Mouse (Mus musculus): ENCODE measurements at regions not wholly inside any gene's neighbourhood (a gene's known extent, or its start where the extent isn't known, plus 50 kb on each side); places are given as distances from the start of the nearest gene placed in this dataset.

- H3K27me3 ChIP-seq (ENCODE audit: control insufficient read depth, insufficient read depth, low read length): no peaks in the 10 kb centered on the region
- 85% methylated on average over 3 of the region's 3 CpGs for WGBS
- no peaks in the 10 kb centered on the region for H3K9me3 ChIP-seq (ENCODE audit: control insufficient read depth, low read length)
- 0 out of 2 replicates have a peak, but pooled peaks cover 2% of the 10 kb centered on the region for H3K4me1 ChIP-seq (ENCODE audit: control insufficient read depth, insufficient read depth, low read length)
- no peak overlapping the region for H3K4me2 ChIP-seq (ENCODE audit: low read depth, low read length)
- no peak overlapping the region for H3K4me3 ChIP-seq (ENCODE audit: low read depth, low read length)
- no peak overlapping the region for H3K27ac ChIP-seq (ENCODE audit: low read depth, low read length)
- H3K36me3 ChIP-seq (ENCODE audit: control insufficient read depth, insufficient read depth, low read length): no peaks in the 10 kb centered on the region
- no peak for ATAC-seq (ENCODE audit: low read depth)
- H3K9ac ChIP-seq (replicated peaks; ENCODE audit: low read depth, low read length): no peak overlapping the region
Observed at GRCm38 (mm10) chr5:133940841-133941240, 158.7 kb upstream of the Castor2 start.

GRCm38 (mm10) chr5:133940030-133940429 is 159.5 kb upstream of the Castor2 start:
- Histone ChIP-seq H3K27me3 (ENCODE audit: control insufficient read depth, insufficient read depth, low read length) (no peaks in the 10 kb centered on the region), H3K4me2 (ENCODE audit: low read depth, low read length) (no peak overlapping the region), H3K27ac (ENCODE audit: low read depth, low read length) (no peak overlapping the region), H3K9ac (replicated peaks; ENCODE audit: low read depth, low read length) (no peak overlapping the region), H3K9me3 (ENCODE audit: control insufficient read depth, low read length) (no peaks in the 10 kb centered on the region), H3K4me1 (ENCODE audit: control insufficient read depth, insufficient read depth, low read length) (0 out of 2 replicates have a peak, but pooled peaks cover 2% of the 10 kb centered on the region), H3K4me3 (ENCODE audit: low read depth, low read length) (no peak overlapping the region), H3K36me3 (ENCODE audit: control insufficient read depth, insufficient read depth, low read length) (no peaks in the 10 kb centered on the region)
- no peak for ATAC-seq (ENCODE audit: low read depth)
- 50% methylated on average over 2 of the region's 2 CpGs for WGBS

GRCm38 (mm10) chr5:133937967-133938918 is 161.3 kb upstream of the Castor2 start:
- Histone ChIP-seq H3K9ac (replicated peaks; ENCODE audit: low read depth, low read length) (no peak overlapping the region), H3K4me3 (ENCODE audit: low read depth, low read length) (no peak overlapping the region), H3K4me2 (ENCODE audit: low read depth, low read length) (no peak overlapping the region), H3K9me3 (ENCODE audit: control insufficient read depth, low read length) (no peaks in the 10 kb centered on the region), H3K27me3 (ENCODE audit: control insufficient read depth, insufficient read depth, low read length) (no peaks in the 10 kb centered on the region), H3K36me3 (ENCODE audit: control insufficient read depth, insufficient read depth, low read length) (no peaks in the 10 kb centered on the region), H3K27ac (ENCODE audit: low read depth, low read length) (no peak overlapping the region), H3K4me1 (ENCODE audit: control insufficient read depth, insufficient read depth, low read length) (no peaks in the 10 kb centered on the region)
- 46% methylated on average over 9 of the region's 9 CpGs for WGBS
- ATAC-seq (ENCODE audit: low read depth): no peak

- Histone ChIP-seq H3K36me3 (ENCODE audit: control insufficient read depth, insufficient read depth, low read length) (no peaks in the 10 kb centered on the region), H3K27ac (ENCODE audit: low read depth, low read length) (no peak overlapping the region), H3K9ac (replicated peaks; ENCODE audit: low read depth, low read length) (no peak overlapping the region), H3K4me3 (ENCODE audit: low read depth, low read length) (no peak overlapping the region), H3K27me3 (ENCODE audit: control insufficient read depth, insufficient read depth, low read length) (no peaks in the 10 kb centered on the region), H3K4me1 (ENCODE audit: control insufficient read depth, insufficient read depth, low read length) (no peaks in the 10 kb centered on the region), H3K4me2 (ENCODE audit: low read depth, low read length) (no peak overlapping the region), H3K9me3 (ENCODE audit: control insufficient read depth, low read length) (no peaks in the 10 kb centered on the region)
- 82% methylated on average over 6 of the region's 6 CpGs for WGBS
- no peak for ATAC-seq (ENCODE audit: low read depth)
Observed at GRCm38 (mm10) chr5:133935451-133935850, 164.1 kb upstream of the Castor2 start.

- Histone ChIP-seq H3K4me3 (ENCODE audit: low read depth, low read length) (no peak overlapping the region), H3K9ac (replicated peaks; ENCODE audit: low read depth, low read length) (no peak overlapping the region), H3K9me3 (ENCODE audit: control insufficient read depth, low read length) (no peaks in the 10 kb centered on the region), H3K4me1 (ENCODE audit: control insufficient read depth, insufficient read depth, low read length) (no peaks in the 10 kb centered on the region), H3K4me2 (ENCODE audit: low read depth, low read length) (no peak overlapping the region), H3K27me3 (ENCODE audit: control insufficient read depth, insufficient read depth, low read length) (no peaks in the 10 kb centered on the region), H3K27ac (ENCODE audit: low read depth, low read length) (no peak overlapping the region), H3K36me3 (ENCODE audit: control insufficient read depth, insufficient read depth, low read length) (no peaks in the 10 kb centered on the region)
- no peak for ATAC-seq (ENCODE audit: low read depth)
- WGBS: 64% methylated on average over 6 of the region's 6 CpGs
Observed at GRCm38 (mm10) chr5:133935006-133935405, 164.5 kb upstream of the Castor2 start.

- no peak overlapping the region for H3K9ac ChIP-seq (replicated peaks; ENCODE audit: low read depth, low read length)
- H3K4me3 ChIP-seq (ENCODE audit: low read depth, low read length): no peak overlapping the region
- H3K27ac ChIP-seq (ENCODE audit: low read depth, low read length): no peak overlapping the region
- H3K36me3 ChIP-seq (ENCODE audit: control insufficient read depth, insufficient read depth, low read length): no peaks in the 10 kb centered on the region
- H3K4me1 ChIP-seq (ENCODE audit: control insufficient read depth, insufficient read depth, low read length): 0 out of 2 replicates have a peak, but pooled peaks cover 4% of the 10 kb centered on the region
- no peaks in the 10 kb centered on the region for H3K9me3 ChIP-seq (ENCODE audit: control insufficient read depth, low read length)
- WGBS: 81% methylated on average over 5 of the region's 5 CpGs
- H3K27me3 ChIP-seq (ENCODE audit: control insufficient read depth, insufficient read depth, low read length): no peaks in the 10 kb centered on the region
- no peak overlapping the region for H3K4me2 ChIP-seq (ENCODE audit: low read depth, low read length)
- ATAC-seq (ENCODE audit: low read depth): no peak
Observed at GRCm38 (mm10) chr5:133930101-133930500, 169.4 kb upstream of the Castor2 start.

GRCm38 (mm10) chr5:133927054-133927453 is 172.5 kb upstream of the Castor2 start:
- Histone ChIP-seq H3K4me3 (ENCODE audit: low read depth, low read length) (no peak overlapping the region), H3K36me3 (ENCODE audit: control insufficient read depth, insufficient read depth, low read length) (no peaks in the 10 kb centered on the region), H3K27ac (ENCODE audit: low read depth, low read length) (no peak overlapping the region), H3K4me1 (ENCODE audit: control insufficient read depth, insufficient read depth, low read length) (0 out of 2 replicates have a peak, but pooled peaks cover 5% of the 10 kb centered on the region), H3K4me2 (ENCODE audit: low read depth, low read length) (no peak overlapping the region), H3K27me3 (ENCODE audit: control insufficient read depth, insufficient read depth, low read length) (no peaks in the 10 kb centered on the region), H3K9ac (replicated peaks; ENCODE audit: low read depth, low read length) (no peak overlapping the region), H3K9me3 (ENCODE audit: control insufficient read depth, low read length) (no peaks in the 10 kb centered on the region)
- no peak for ATAC-seq (ENCODE audit: low read depth)
- WGBS: 82% methylated on average over 5 of the region's 5 CpGs

GRCm38 (mm10) chr5:133925184-133925900 is 174.2 kb upstream of the Castor2 start:
- WGBS: 9% methylated on average over 5 of the region's 5 CpGs
- H3K36me3 ChIP-seq (ENCODE audit: control insufficient read depth, insufficient read depth, low read length): no peaks in the 10 kb centered on the region
- H3K4me3 ChIP-seq (ENCODE audit: low read depth, low read length): no peak overlapping the region
- no peaks in the 10 kb centered on the region for H3K9me3 ChIP-seq (ENCODE audit: control insufficient read depth, low read length)
- ATAC-seq (ENCODE audit: low read depth): no peak
- 0 out of 2 replicates have a peak, but pooled peaks cover 5% of the 10 kb centered on the region for H3K4me1 ChIP-seq (ENCODE audit: control insufficient read depth, insufficient read depth, low read length)
- no peak overlapping the region for H3K9ac ChIP-seq (replicated peaks; ENCODE audit: low read depth, low read length)
- no peak overlapping the region for H3K4me2 ChIP-seq (ENCODE audit: low read depth, low read length)
- H3K27me3 ChIP-seq (ENCODE audit: control insufficient read depth, insufficient read depth, low read length): no peaks in the 10 kb centered on the region
- H3K27ac ChIP-seq (ENCODE audit: low read depth, low read length): 0 out of 2 replicates have a peak overlapping the region, but pooled peaks have one; percentile 44

GRCm38 (mm10) chr5:133922181-133922580 is 177.3 kb upstream of the Castor2 start:
- no peak overlapping the region for H3K27ac ChIP-seq (ENCODE audit: low read depth, low read length)
- no peak overlapping the region for H3K4me2 ChIP-seq (ENCODE audit: low read depth, low read length)
- ATAC-seq (ENCODE audit: low read depth): no peak
- H3K9ac ChIP-seq (replicated peaks; ENCODE audit: low read depth, low read length): no peak overlapping the region
- 94% methylated on average over 1 of the region's 1 CpGs for WGBS
- H3K27me3 ChIP-seq (ENCODE audit: control insufficient read depth, insufficient read depth, low read length): no peaks in the 10 kb centered on the region
- no peak overlapping the region for H3K4me3 ChIP-seq (ENCODE audit: low read depth, low read length)
- no peaks in the 10 kb centered on the region for H3K36me3 ChIP-seq (ENCODE audit: control insufficient read depth, insufficient read depth, low read length)
- no peaks in the 10 kb centered on the region for H3K9me3 ChIP-seq (ENCODE audit: control insufficient read depth, low read length)
- H3K4me1 ChIP-seq (ENCODE audit: control insufficient read depth, insufficient read depth, low read length): 0 out of 2 replicates have a peak, but pooled peaks cover 5% of the 10 kb centered on the region

Measured in neural tube, embryonic 14.5 days (tissue).